Mouse (Mus musculus): Measurements from ENCODE around the gene Ciao2b. TPM values are rescaled to one million over a fixed set of nuclear protein-coding genes. Genes with fewer than 3 reads are reported as not detected.
A peak's percentile ranks its signal among the peaks of the same experiment; 100 is the strongest.
"Not testable (repeated sequence)": the region's sequence is repeated elsewhere in the genome, so short reads cannot be mapped to it uniquely, and the experiment has no call there.

Ciao2b gene
- polyA plus RNA-seq (2016; fragmentation: Nextera tagmentation; extraction: Ambion mirVana): 97.5 and 102 TPM in 2 replicates

- peak; percentile 86 for DNase-seq (ENCODE audit: extremely low spot score, low spot score)
- under 1% methylated on average over 66 of the region's 66 CpGs for WGBS
- Histone ChIP-seq H3K27me3 (ENCODE audit: poor library complexity, severe bottlenecking) (no peaks in the 10 kb centered on the region), H3K27ac (peak within 1 kb of the TSS; percentile 90), H3K4me1 (peaks cover 21% of the 10 kb centered on the region), H3K4me3 (peak within 1 kb of the TSS; percentile 88), H3K36me3 (replicated peaks) (peaks cover 24% of the 10 kb centered on the region), H3K9me3 (no peaks in the 10 kb centered on the region)
These were observed at the start of gene Ciao2b for GRCm38 (mm10) chr8:104641426-104642323. TSS of gene Ciao2b (minus strand) at chr8:104641965.

GRCm38 (mm10) chr8:104688433-104688832 is 46.7 kb upstream of the Ciao2b start:
- 93% methylated on average over 4 of the region's 4 CpGs for WGBS
- H3K4me3 ChIP-seq: no peak overlapping the region

GRCm38 (mm10) chr8:104655614-104656013 is 13.8 kb upstream of the Ciao2b start:
- Histone ChIP-seq H3K27ac (no peak overlapping the region), H3K36me3 (replicated peaks) (no peaks in the 10 kb centered on the region), H3K9me3 (no peaks in the 10 kb centered on the region), H3K4me1 (no peaks in the 10 kb centered on the region), H3K27me3 (ENCODE audit: poor library complexity, severe bottlenecking) (no peaks in the 10 kb centered on the region), H3K4me3 (no peak overlapping the region)
- 78% methylated on average over 4 of the region's 4 CpGs for WGBS
- no peak for DNase-seq (ENCODE audit: extremely low spot score, low spot score)

More at GRCm38 (mm10) chr8:104688433-104688832, 46.7 kb upstream of the Ciao2b start:
- H3K9me3 ChIP-seq: no peaks in the 10 kb centered on the region
- no peaks in the 10 kb centered on the region for H3K27me3 ChIP-seq (ENCODE audit: poor library complexity, severe bottlenecking)
- H3K36me3 ChIP-seq (replicated peaks): no peaks in the 10 kb centered on the region
- DNase-seq (ENCODE audit: extremely low spot score, low spot score): no peak
- H3K4me1 ChIP-seq: no peaks in the 10 kb centered on the region
- H3K27ac ChIP-seq: no peak overlapping the region

- 4% methylated on average over 3 of the region's 3 CpGs for WGBS
- Histone ChIP-seq H3K27ac (no peak overlapping the region), H3K9me3 (no peaks in the 10 kb centered on the region), H3K27me3 (ENCODE audit: poor library complexity, severe bottlenecking) (no peaks in the 10 kb centered on the region), H3K4me3 (no peak overlapping the region), H3K36me3 (replicated peaks) (no peaks in the 10 kb centered on the region), H3K4me1 (no peaks in the 10 kb centered on the region)
- DNase-seq (ENCODE audit: extremely low spot score, low spot score): peak; percentile 58
These were observed 13.2 kb upstream of the Ciao2b start for GRCm38 (mm10) chr8:104654984-104655383.

- WGBS: 76% methylated on average over 3 of the region's 3 CpGs
- not testable (repeated sequence) for DNase-seq (ENCODE audit: extremely low spot score, low spot score); H3K27ac ChIP-seq; H3K27me3 ChIP-seq (ENCODE audit: poor library complexity, severe bottlenecking); H3K9me3 ChIP-seq; H3K36me3 ChIP-seq (replicated peaks); H3K4me3 ChIP-seq
- H3K4me1 ChIP-seq: peaks cover 21% of the 10 kb centered on the region
These were observed 2.4 kb upstream of the Ciao2b start for GRCm38 (mm10) chr8:104644187-104644586.

- WGBS: 77% methylated on average over 6 of the region's 6 CpGs
- Histone ChIP-seq H3K4me1 (peaks cover 21% of the 10 kb centered on the region), H3K27ac (peak overlapping the region; percentile 90)
These were observed 524 bp upstream of the Ciao2b start for GRCm38 (mm10) chr8:104642324-104642654.

GRCm38 (mm10) chr8:104640831-104641370 is 864 bp downstream of the Ciao2b start:
- peak overlapping the region; percentile 90 for H3K27ac ChIP-seq
- 16% methylated on average over 25 of the region's 25 CpGs for WGBS
- no peak for DNase-seq (ENCODE audit: extremely low spot score, low spot score)

More at GRCm38 (mm10) chr8:104642324-104642654, 524 bp upstream of the Ciao2b start:
- H3K27me3 ChIP-seq (ENCODE audit: poor library complexity, severe bottlenecking): no peaks in the 10 kb centered on the region
- no peak for DNase-seq (ENCODE audit: extremely low spot score, low spot score)
- H3K4me3 ChIP-seq: peak overlapping the region; percentile 88
- peaks cover 22% of the 10 kb centered on the region for H3K36me3 ChIP-seq (replicated peaks)
- H3K9me3 ChIP-seq: no peaks in the 10 kb centered on the region

GRCm38 (mm10) chr8:104640241-104640640 is 1.5 kb downstream of the Ciao2b start:
- Histone ChIP-seq H3K9me3 (no peaks in the 10 kb centered on the region), H3K4me1 (peaks cover 21% of the 10 kb centered on the region), H3K36me3 (replicated peaks) (peaks cover 27% of the 10 kb centered on the region), H3K27ac (no peak overlapping the region), H3K4me3 (peak overlapping the region; percentile 88), H3K27me3 (ENCODE audit: poor library complexity, severe bottlenecking) (no peaks in the 10 kb centered on the region)
- DNase-seq (ENCODE audit: extremely low spot score, low spot score): no peak
- WGBS: 86% methylated on average over 7 of the region's 7 CpGs

More at GRCm38 (mm10) chr8:104640831-104641370, 864 bp downstream of the Ciao2b start:
- H3K9me3 ChIP-seq: no peaks in the 10 kb centered on the region
- peaks cover 24% of the 10 kb centered on the region for H3K36me3 ChIP-seq (replicated peaks)
- H3K4me1 ChIP-seq: peaks cover 21% of the 10 kb centered on the region
- H3K4me3 ChIP-seq: peak overlapping the region; percentile 88
- no peaks in the 10 kb centered on the region for H3K27me3 ChIP-seq (ENCODE audit: poor library complexity, severe bottlenecking)

- no peaks in the 10 kb centered on the region for H3K27me3 ChIP-seq (ENCODE audit: poor library complexity, severe bottlenecking)
- WGBS: 90% methylated on average over 6 of the region's 6 CpGs
These were observed 3.8 kb downstream of the Ciao2b start for GRCm38 (mm10) chr8:104638010-104638409.

GRCm38 (mm10) chr8:104635004-104635710 is 6.6 kb downstream of the Ciao2b start:
- 89% methylated on average over 3 of the region's 3 CpGs for WGBS
- Histone ChIP-seq H3K27me3 (ENCODE audit: poor library complexity, severe bottlenecking) (peaks cover 25% of the 10 kb centered on the region), H3K27ac (no peak overlapping the region), H3K4me3 (no peak overlapping the region), H3K4me1 (peaks cover 31% of the 10 kb centered on the region), H3K9me3 (no peaks in the 10 kb centered on the region), H3K36me3 (replicated peaks) (peaks cover 32% of the 10 kb centered on the region)
- no peak for DNase-seq (ENCODE audit: extremely low spot score, low spot score)

More at GRCm38 (mm10) chr8:104638010-104638409, 3.8 kb downstream of the Ciao2b start:
- Histone ChIP-seq H3K9me3 (no peaks in the 10 kb centered on the region), H3K36me3 (replicated peaks) (peaks cover 32% of the 10 kb centered on the region), H3K4me1 (peaks cover 23% of the 10 kb centered on the region), H3K27ac (no peak overlapping the region), H3K4me3 (no peak overlapping the region)
- DNase-seq (ENCODE audit: extremely low spot score, low spot score): no peak

- 76% methylated on average over 9 of the region's 9 CpGs for WGBS
- peaks cover 44% of the 10 kb centered on the region for H3K27me3 ChIP-seq (ENCODE audit: poor library complexity, severe bottlenecking)
- H3K4me1 ChIP-seq: peaks cover 28% of the 10 kb centered on the region
- DNase-seq (ENCODE audit: extremely low spot score, low spot score): no peak
- H3K4me3 ChIP-seq: no peak overlapping the region
- H3K36me3 ChIP-seq (replicated peaks): peaks cover 18% of the 10 kb centered on the region
- no peak overlapping the region for H3K27ac ChIP-seq
- no peaks in the 10 kb centered on the region for H3K9me3 ChIP-seq
These were observed 8.5 kb downstream of the Ciao2b start for GRCm38 (mm10) chr8:104633156-104633744.

GRCm38 (mm10) chr8:104632486-104632885 is 9.3 kb downstream of the Ciao2b start:
- Histone ChIP-seq H3K36me3 (replicated peaks) (peaks cover 12% of the 10 kb centered on the region; the same call in 1 of the 2 replicates), H3K4me1 (peaks cover 28% of the 10 kb centered on the region), H3K4me3 (no peak overlapping the region), H3K27me3 (ENCODE audit: poor library complexity, severe bottlenecking) (peaks cover 47% of the 10 kb centered on the region), H3K27ac (no peak overlapping the region), H3K9me3 (no peaks in the 10 kb centered on the region)
- DNase-seq (ENCODE audit: extremely low spot score, low spot score): no peak
- 75% methylated on average over 6 of the region's 6 CpGs for WGBS

Measured in forebrain, embryonic 10.5 days (tissue).